ENCODE assay signal across 18 mouse cellular contexts in genomic region chr4:18444284-18445004, GRCm38 (mm10).
"Had no signal": no experiment of that assay in that cellular context is flagged by ENCODE, and none has a peak within 500 bp of the region (broad histone marks: within the 10 kb centered on the region; RNA-seq: fewer than 3 reads in every experiment).

No protein-coding gene starts in this region.

- H3K9ac ChIP-seq: intestine, embryonic 15.5 days; limb, embryonic 12.5 days; limb, embryonic 15.5 days; liver, embryonic 14.5 days; liver, postnatal 0 days; lung, embryonic 14.5 days had no signal

- DNase-seq: left cerebral cortex, postnatal 4 days; liver, postnatal 0 days; lung, embryonic 14.5 days; midbrain, embryonic 14.5 days; right cerebral cortex, adult 18-20 months; right cerebral cortex, postnatal 14 days; right cerebral cortex, postnatal 4 days; thymus, adult 2 months; thymus, postnatal 14 days; thymus, postnatal 4 days had no signal

- ATAC-seq: intestine, embryonic 15.5 days; liver, postnatal 0 days; lung, postnatal 0 days had no signal

- H3K27me3 ChIP-seq: intestine, embryonic 15.5 days; limb, embryonic 12.5 days; limb, embryonic 15.5 days had no signal

- H3K9me3 ChIP-seq: intestine, embryonic 15.5 days; limb, embryonic 12.5 days; limb, embryonic 15.5 days had no signal

- H3K36me3 ChIP-seq: intestine, embryonic 15.5 days; limb, embryonic 12.5 days; limb, embryonic 15.5 days had no signal

- H3K4me2 ChIP-seq: intestine, embryonic 15.5 days; limb, embryonic 12.5 days; limb, embryonic 15.5 days; liver, embryonic 11.5 days; lung, embryonic 14.5 days had no signal

- H3K27ac ChIP-seq: intestine, embryonic 15.5 days; limb, embryonic 12.5 days; limb, embryonic 15.5 days; liver, embryonic 14.5 days; macrophage; stomach, postnatal 0 days had no signal

- H3K4me3 ChIP-seq: intestine, embryonic 15.5 days; limb, embryonic 12.5 days; limb, embryonic 15.5 days had no signal

- H3K4me1 ChIP-seq: intestine, embryonic 15.5 days; limb, embryonic 15.5 days had no signal
